In the genomic region with DNA sequence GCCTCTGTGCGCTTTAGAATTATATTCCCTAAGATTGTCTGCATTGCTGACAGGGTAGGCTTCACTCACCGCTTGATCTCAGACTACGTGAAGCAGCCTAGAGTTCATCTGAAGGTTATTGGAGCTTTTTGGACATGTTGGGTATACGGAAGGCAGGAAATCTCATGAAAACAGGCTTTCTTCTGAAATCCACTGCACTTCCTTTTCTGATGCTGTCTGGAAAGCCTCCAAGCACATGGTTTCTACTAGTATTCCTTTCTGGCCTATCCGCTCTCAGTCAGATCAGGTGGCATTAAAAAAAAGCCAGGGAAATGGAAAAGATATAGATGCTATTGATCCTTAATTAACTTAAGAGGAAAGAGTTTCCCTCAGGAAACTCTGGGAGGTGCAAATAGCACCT, we compare ENCODE assay signal across 12 mouse cellular contexts.
DNase-seq lines count a peak whose midpoint lies in the region; ATAC-seq lines count a peak whose summit lies in the region.
"Had no signal": no experiment of that assay in that cellular context is flagged by ENCODE, and none has a peak within 500 bp of the region (broad histone marks: within the 10 kb centered on the region; RNA-seq: fewer than 3 reads in every experiment).

No protein-coding gene starts in this region.

- H3K4me3 ChIP-seq in kidney, embryonic 14.5 days (ENCODE audit: low read length) = no peak overlapping the region
- peak overlapping the region; percentile 2; the same call in 1 of the 2 replicates for H3K4me3 ChIP-seq in embryonic facial prominence, embryonic 11.5 days (ENCODE audit: low read depth, low read length)
- peak overlapping the region; percentile 41; the same call in 1 of the 2 replicates for H3K4me3 ChIP-seq in intestine, embryonic 14.5 days (ENCODE audit: low read depth, low read length)
- H3K4me3 ChIP-seq in midbrain, embryonic 16.5 days (ENCODE audit: low read depth, low read length) = no peak overlapping the region
- H3K4me3 ChIP-seq: forebrain, embryonic 12.5 days had no signal

- no peaks in the 10 kb centered on the region for H3K27me3 ChIP-seq in kidney, embryonic 14.5 days (ENCODE audit: control insufficient read depth, insufficient read depth, low read length)
- no peaks in the 10 kb centered on the region for H3K27me3 ChIP-seq in embryonic facial prominence, embryonic 11.5 days (ENCODE audit: control insufficient read depth, insufficient read depth, low read length)
- H3K27me3 ChIP-seq in intestine, embryonic 14.5 days (replicated peaks; ENCODE audit: control insufficient read depth, insufficient read depth, low read length) = no peaks in the 10 kb centered on the region
- no peaks in the 10 kb centered on the region for H3K27me3 ChIP-seq in midbrain, embryonic 16.5 days (ENCODE audit: control insufficient read depth, insufficient read depth, low read depth, low read length)
- H3K27me3 ChIP-seq: forebrain, embryonic 12.5 days; limb, embryonic 15.5 days had no signal

- H3K4me2 ChIP-seq in kidney, embryonic 14.5 days (replicated peaks; ENCODE audit: low read depth, low read length) = peak overlapping the region; percentile 87
- peak overlapping the region; percentile 24; the same call in 1 of the 2 replicates for H3K4me2 ChIP-seq in embryonic facial prominence, embryonic 11.5 days (ENCODE audit: low read depth, low read length)
- H3K4me2 ChIP-seq in intestine, embryonic 14.5 days (ENCODE audit: low read length) = peak overlapping the region; percentile 57
- peak overlapping the region; percentile 4; the same call in 1 of the 2 replicates for H3K4me2 ChIP-seq in midbrain, embryonic 16.5 days (ENCODE audit: low read length)
- H3K4me2 ChIP-seq: forebrain, embryonic 12.5 days; limb, embryonic 15.5 days had no signal

- ATAC-seq in kidney, embryonic 14.5 days (ENCODE audit: low FRiP score, low TSS enrichment) = no peak
- no peak for ATAC-seq in embryonic facial prominence, embryonic 11.5 days (replicated peaks; ENCODE audit: insufficient number of reproducible peaks, low FRiP score, low TSS enrichment, low read depth)
- no peak for ATAC-seq in intestine, embryonic 14.5 days (replicated peaks; ENCODE audit: low FRiP score, low TSS enrichment, low read depth)
- no peak for ATAC-seq in midbrain, embryonic 16.5 days
- ATAC-seq: inflammation-experienced regulatory T-cells, adult 6 months had no signal

- 59% methylated on average over 5 of the region's 5 CpGs for WGBS in kidney, embryonic 14.5 days
- 63% methylated on average over 5 of the region's 5 CpGs for WGBS in embryonic facial prominence, embryonic 11.5 days
- WGBS in intestine, embryonic 14.5 days = 49% methylated on average over 5 of the region's 5 CpGs
- 90% methylated on average over 5 of the region's 5 CpGs for WGBS in midbrain, embryonic 16.5 days

- H3K4me1 ChIP-seq in kidney, embryonic 14.5 days (ENCODE audit: control insufficient read depth, insufficient read depth, low read length) = 0 out of 2 replicates have a peak, but pooled peaks cover 10% of the 10 kb centered on the region
- H3K4me1 ChIP-seq in embryonic facial prominence, embryonic 11.5 days (ENCODE audit: control insufficient read depth, insufficient read depth, low read length) = no peaks in the 10 kb centered on the region
- H3K4me1 ChIP-seq in intestine, embryonic 14.5 days (replicated peaks; ENCODE audit: control insufficient read depth, insufficient read depth, low read length) = peaks cover 6% of the 10 kb centered on the region; the same call in 1 of the 2 replicates
- H3K4me1 ChIP-seq in midbrain, embryonic 16.5 days (ENCODE audit: control insufficient read depth, insufficient read depth, low read length) = peaks cover 11% of the 10 kb centered on the region

- H3K9me3 ChIP-seq in kidney, embryonic 14.5 days (ENCODE audit: control insufficient read depth, low read length) = no peaks in the 10 kb centered on the region
- no peaks in the 10 kb centered on the region for H3K9me3 ChIP-seq in embryonic facial prominence, embryonic 11.5 days (replicated peaks; ENCODE audit: control insufficient read depth, low read length)
- H3K9me3 ChIP-seq in intestine, embryonic 14.5 days (ENCODE audit: control insufficient read depth, low read length) = no peaks in the 10 kb centered on the region
- H3K9me3 ChIP-seq in midbrain, embryonic 16.5 days (replicated peaks; ENCODE audit: control insufficient read depth, low read length, poor library complexity, severe bottlenecking) = no peaks in the 10 kb centered on the region
- H3K9me3 ChIP-seq: forebrain, embryonic 12.5 days; limb, embryonic 15.5 days had no signal

- H3K9ac ChIP-seq in kidney, embryonic 14.5 days (ENCODE audit: low read depth, low read length) = no peak overlapping the region
- H3K9ac ChIP-seq in embryonic facial prominence, embryonic 11.5 days (replicated peaks; ENCODE audit: low read length) = no peak overlapping the region
- no peak overlapping the region for H3K9ac ChIP-seq in intestine, embryonic 14.5 days (ENCODE audit: low read length)
- H3K9ac ChIP-seq in midbrain, embryonic 16.5 days (ENCODE audit: low read depth, low read length) = no peak overlapping the region
- H3K9ac ChIP-seq: forebrain, embryonic 12.5 days; limb, embryonic 15.5 days had no signal

- no peak overlapping the region for H3K27ac ChIP-seq in kidney, embryonic 14.5 days (ENCODE audit: low read depth, low read length)
- H3K27ac ChIP-seq in embryonic facial prominence, embryonic 11.5 days (replicated peaks; ENCODE audit: low read depth, low read length) = no peak overlapping the region
- peak overlapping the region; percentile 39 for H3K27ac ChIP-seq in intestine, embryonic 14.5 days (ENCODE audit: low read depth)
- no peak overlapping the region for H3K27ac ChIP-seq in midbrain, embryonic 16.5 days (ENCODE audit: low read length)
- H3K27ac ChIP-seq: forebrain, embryonic 12.5 days; limb, embryonic 15.5 days had no signal

- DNase-seq in kidney, adult 18-20 months = no peak
- DNase-seq in embryonic facial prominence, embryonic 11.5 days (ENCODE audit: low spot score) = no peak
- DNase-seq in intestine, embryonic 14.5 days (ENCODE audit: low spot score) = no peak
- no peak for DNase-seq in thymus, postnatal 14 days
- DNase-seq in right cerebral cortex, postnatal 14 days = no peak
- no peak for DNase-seq in gastrocnemius, postnatal 25 days
- DNase-seq: cerebellum, adult 9-11 months had no signal

- H3K36me3 ChIP-seq in kidney, embryonic 14.5 days (ENCODE audit: control insufficient read depth, insufficient read depth, low read length) = no peaks in the 10 kb centered on the region
- H3K36me3 ChIP-seq in embryonic facial prominence, embryonic 11.5 days (replicated peaks; ENCODE audit: control insufficient read depth, insufficient read depth, low read depth, low read length) = no peaks in the 10 kb centered on the region
- H3K36me3 ChIP-seq in intestine, embryonic 14.5 days (ENCODE audit: control insufficient read depth, insufficient read depth, low read length) = no peaks in the 10 kb centered on the region
- H3K36me3 ChIP-seq in midbrain, embryonic 16.5 days (ENCODE audit: control insufficient read depth, insufficient read depth, low read length) = no peaks in the 10 kb centered on the region
- H3K36me3 ChIP-seq: forebrain, embryonic 12.5 days; limb, embryonic 15.5 days had no signal

Comparison
In these comparisons a context has a peak if more than half of its experiments do, and no peak if none do; other contexts are left out.
1. H3K4me2 ChIP-seq: peak in every context shown above with its lines; median percentile 87 in kidney, embryonic 14.5 days; 57 in intestine, embryonic 14.5 days; 24 in embryonic facial prominence, embryonic 11.5 days; 4 in midbrain, embryonic 16.5 days.
2. H3K4me3 ChIP-seq: peak in embryonic facial prominence, embryonic 11.5 days (single experiment) and intestine, embryonic 14.5 days (single experiment); none in kidney, embryonic 14.5 days (single experiment) and midbrain, embryonic 16.5 days (single experiment).